Mouse (Mus musculus) skeletal muscle tissue, adult 2 months (tissue): ENCODE data around the gene Disc1.
A peak's percentile ranks its signal among the peaks of the same experiment; 100 is the strongest.

ENCODE experiments used
- DNase-seq: peaks from one replicate; pipeline ENCODE4 v3.0.0-alpha.2; 2012; ENCODE audit warnings: low read depth, low spot score

Disc1 gene

GRCm38 (mm10) chr8:125053505-125054435 lies at the start of gene Disc1:
Disc1 (plus strand) TSS chr8:125054195.
- no peak for DNase-seq

GRCm38 (mm10) chr8:125012695-125013627 lies 41.0 kb upstream of the Disc1 start, which contains the start of gene Tsnax:
Tsnax (plus strand) TSS chr8:125012997.
- peak; percentile 82 for DNase-seq

- DNase-seq, result no peak
Observed at GRCm38 (mm10) chr8:125024085-125024484, 29.9 kb upstream of the Disc1 start.

GRCm38 (mm10) chr8:125027211-125027610 lies 26.8 kb upstream of the Disc1 start:
- DNase-seq, result no peak

- DNase-seq, result no peak
Observed at GRCm38 (mm10) chr8:125028841-125029240, 25.2 kb upstream of the Disc1 start.

- no peak for DNase-seq
Observed at GRCm38 (mm10) chr8:125031276-125031675, 22.7 kb upstream of the Disc1 start.

GRCm38 (mm10) chr8:125034669-125035068 lies 19.3 kb upstream of the Disc1 start:
- DNase-seq, result peak; percentile 25

GRCm38 (mm10) chr8:125037081-125037480 lies 16.9 kb upstream of the Disc1 start:
- peak; percentile 25 for DNase-seq

GRCm38 (mm10) chr8:125038731-125039130 lies 15.3 kb upstream of the Disc1 start:
- peak; percentile 25 for DNase-seq

- no peak for DNase-seq
Observed at GRCm38 (mm10) chr8:125040587-125041375, 13.2 kb upstream of the Disc1 start.

- DNase-seq, result no peak
Observed at GRCm38 (mm10) chr8:125041496-125041895, 12.5 kb upstream of the Disc1 start.

- no peak for DNase-seq
Observed at GRCm38 (mm10) chr8:125043394-125043793, 10.6 kb upstream of the Disc1 start.

- DNase-seq, result no peak
Observed at GRCm38 (mm10) chr8:125043935-125044334, 10.1 kb upstream of the Disc1 start.

- no peak for DNase-seq
Observed at GRCm38 (mm10) chr8:125045760-125046159, 8.2 kb upstream of the Disc1 start.

- peak; percentile 37 for DNase-seq
Observed at GRCm38 (mm10) chr8:125049051-125049750, 4.8 kb upstream of the Disc1 start.

GRCm38 (mm10) chr8:125049826-125050225 lies 4.2 kb upstream of the Disc1 start:
- no peak for DNase-seq

- peak; percentile 26 for DNase-seq
Observed at GRCm38 (mm10) chr8:125052026-125052425, 2.0 kb upstream of the Disc1 start.

- no peak for DNase-seq
Observed at GRCm38 (mm10) chr8:125054436-125054810, 428 bp downstream of the Disc1 start.

GRCm38 (mm10) chr8:125060904-125061303 lies 6.9 kb downstream of the Disc1 start:
- DNase-seq, result no peak

- DNase-seq, result no peak
Observed at GRCm38 (mm10) chr8:125065596-125065995, 11.6 kb downstream of the Disc1 start.
